Mouse (Mus musculus) ES-E14 (cell line): ENCODE results near the gene Foxa2.

ENCODE experiments used
- CHD2 ChIP-seq: IDR thresholded peaks from 2 replicates; pipeline ENCODE4 v1.6.1; 2014; ENCODE audit warnings: mild to moderate bottlenecking, low read depth, low read length, inconsistent platforms
- MAFK ChIP-seq: IDR thresholded peaks from 2 replicates; pipeline ENCODE4 v1.6.1; 2014; ENCODE audit warnings: mild to moderate bottlenecking, low read depth, low read length, inconsistent platforms; ENCODE audit not compliant: insufficient read depth

DNA sequence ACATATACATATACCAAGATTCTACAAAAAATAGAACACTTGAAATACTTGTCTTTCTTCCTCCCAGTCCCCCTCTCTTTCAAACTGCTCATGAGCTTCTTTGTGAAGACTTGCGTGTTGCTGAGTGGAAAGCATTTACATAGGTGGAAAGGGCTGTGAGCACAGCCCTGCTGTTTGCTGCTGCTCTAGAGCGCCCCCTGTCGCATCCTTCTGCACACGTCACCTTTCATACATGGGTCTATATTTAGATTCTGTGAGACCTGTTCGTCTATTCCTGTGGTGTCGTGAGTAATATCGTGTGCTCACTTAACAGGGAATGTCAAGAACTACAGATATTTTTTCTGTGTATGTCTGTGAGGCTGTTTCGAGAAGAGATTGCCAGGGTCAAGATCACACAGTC, 35.5 kb upstream of the Foxa2 start:
- TF ChIP-seq MAFK, result no peak
- TF ChIP-seq CHD2, result no peak
